ENCODE assay signal across 8 mouse cellular contexts in genomic region chr9:116218780-116219179, GRCm38 (mm10). TPM values are rescaled to one million over a fixed set of nuclear protein-coding genes. Genes with fewer than 3 reads are reported as not detected.
DNase-seq lines count a peak whose midpoint lies in the region; ATAC-seq and TF ChIP-seq lines count a peak whose summit lies in the region.

No protein-coding gene starts in this region.

- WGBS in forebrain, embryonic 15.5 days: 32% methylated on average over 4 of the region's 4 CpGs
- 29% methylated on average over 4 of the region's 4 CpGs for WGBS in hindbrain, embryonic 14.5 days
- 19% methylated on average over 4 of the region's 4 CpGs for WGBS in lung, postnatal 0 days
- 56% methylated on average over 4 of the region's 4 CpGs for WGBS in midbrain, embryonic 10.5 days

- peak; percentile 29 for DNase-seq in urinary bladder, postnatal 14 days (ENCODE audit: low spot score)
- DNase-seq in urinary bladder, postnatal 36 days (ENCODE audit: low spot score in 2 of 2): no peak
- DNase-seq in hindbrain, embryonic 14.5 days (ENCODE audit: low spot score): no peak
- DNase-seq in lung, postnatal 0 days (ENCODE audit: low spot score): peak; percentile 70
- DNase-seq in thymus, postnatal 25 days: peak; percentile 45
- DNase-seq in midbrain, embryonic 10.5 days (ENCODE audit: low spot score): no peak
- no peak for DNase-seq in ovary, postnatal 10 days (ENCODE audit: low spot score)

- peaks cover 6% of the 10 kb centered on the region; the same call in 1 of the 2 replicates for H3K4me1 ChIP-seq in forebrain, embryonic 15.5 days
- no peaks in the 10 kb centered on the region for H3K4me1 ChIP-seq in hindbrain, embryonic 14.5 days (replicated peaks; ENCODE audit: control insufficient read depth, insufficient read depth, low read length)
- H3K4me1 ChIP-seq in lung, postnatal 0 days (ENCODE audit: insufficient read depth, low read depth, low read length): peaks cover 11% of the 10 kb centered on the region; the same call in 1 of the 2 replicates
- H3K4me1 ChIP-seq in midbrain, embryonic 10.5 days: peaks cover 14% of the 10 kb centered on the region

- H3K27ac ChIP-seq in forebrain, embryonic 15.5 days (replicated peaks): 0 out of 2 replicates have a peak overlapping the region, but pooled peaks have one; percentile 34
- H3K27ac ChIP-seq in hindbrain, embryonic 14.5 days: no peak overlapping the region
- H3K27ac ChIP-seq in lung, postnatal 0 days (ENCODE audit: low read length): peak overlapping the region; percentile 52
- no peak overlapping the region; the same call in 1 of the 2 replicates for H3K27ac ChIP-seq in midbrain, embryonic 10.5 days (replicated peaks)

- peak; percentile 38; the same call in 1 of the 2 replicates for ATAC-seq in forebrain, embryonic 15.5 days (replicated peaks)
- peak; percentile 53; the same call in 1 of the 2 replicates for ATAC-seq in hindbrain, embryonic 14.5 days (ENCODE audit: low FRiP score)
- peak; percentile 45 for ATAC-seq in lung, postnatal 0 days

- H3K9me3 ChIP-seq in forebrain, embryonic 15.5 days: no peaks in the 10 kb centered on the region
- no peaks in the 10 kb centered on the region for H3K9me3 ChIP-seq in hindbrain, embryonic 14.5 days (ENCODE audit: control insufficient read depth, low read length)
- H3K9me3 ChIP-seq in lung, postnatal 0 days (ENCODE audit: low read length): no peaks in the 10 kb centered on the region
- no peaks in the 10 kb centered on the region for H3K9me3 ChIP-seq in midbrain, embryonic 10.5 days (replicated peaks)

- no peak for TF ChIP-seq CTCF in lung, postnatal 0 days (IDR thresholded peaks at IDR 0.05)

- H3K4me3 ChIP-seq in forebrain, embryonic 15.5 days: no peak overlapping the region
- no peak overlapping the region for H3K4me3 ChIP-seq in hindbrain, embryonic 14.5 days (replicated peaks; ENCODE audit: low read length)
- H3K4me3 ChIP-seq in lung, postnatal 0 days (ENCODE audit: low read depth, low read length): no peak overlapping the region
- no peak overlapping the region for H3K4me3 ChIP-seq in midbrain, embryonic 10.5 days

- H3K9ac ChIP-seq in forebrain, embryonic 15.5 days (replicated peaks): no peak overlapping the region
- H3K9ac ChIP-seq in hindbrain, embryonic 14.5 days: no peak overlapping the region
- no peak overlapping the region for H3K9ac ChIP-seq in lung, postnatal 0 days (replicated peaks; ENCODE audit: low read depth)

- H3K4me2 ChIP-seq in forebrain, embryonic 15.5 days (replicated peaks): no peak overlapping the region
- no peak overlapping the region for H3K4me2 ChIP-seq in hindbrain, embryonic 14.5 days (replicated peaks)
- H3K4me2 ChIP-seq in lung, postnatal 0 days (replicated peaks; ENCODE audit: low read depth, low read length): no peak overlapping the region

- TF ChIP-seq EP300 in lung, postnatal 0 days (IDR thresholded peaks at IDR 0.05): peak; percentile 32

- H3K27me3 ChIP-seq in forebrain, embryonic 15.5 days: no peaks in the 10 kb centered on the region
- no peaks in the 10 kb centered on the region for H3K27me3 ChIP-seq in hindbrain, embryonic 14.5 days (ENCODE audit: control insufficient read depth, insufficient read depth, low read length)
- no peaks in the 10 kb centered on the region for H3K27me3 ChIP-seq in lung, postnatal 0 days (replicated peaks; ENCODE audit: insufficient read depth, low read length)
- H3K27me3 ChIP-seq in midbrain, embryonic 10.5 days (ENCODE audit: low read depth, poor library complexity, severe bottlenecking): no peaks in the 10 kb centered on the region; the same call in 1 of the 2 replicates

- H3K36me3 ChIP-seq in forebrain, embryonic 15.5 days: no peaks in the 10 kb centered on the region
- no peaks in the 10 kb centered on the region for H3K36me3 ChIP-seq in hindbrain, embryonic 14.5 days (replicated peaks; ENCODE audit: control insufficient read depth, insufficient read depth)
- H3K36me3 ChIP-seq in lung, postnatal 0 days (ENCODE audit: insufficient read depth, low read length): no peaks in the 10 kb centered on the region
- H3K36me3 ChIP-seq in midbrain, embryonic 10.5 days: no peaks in the 10 kb centered on the region

RNA-seq across cellular contexts. Expression of gene Tgfbr2, which starts 43.6 kb away (rescaled TPM):
- polyA plus RNA-seq in forebrain, embryonic 15.5 days (2015; fragmentation: Nextera tagmentation; extraction: Ambion mirVana): 6.0 and 6.1 TPM in 2 replicates
- 10.9 and 11.4 TPM in 2 replicates for polyA plus RNA-seq in hindbrain, embryonic 14.5 days (2014; fragmentation: Nextera tagmentation; extraction: Ambion mirVana)
- 62.2 and 68.0 TPM in 2 replicates for polyA plus RNA-seq in lung, postnatal 0 days (2015; fragmentation: Nextera tagmentation; extraction: Ambion mirVana)
- polyA plus RNA-seq in midbrain, embryonic 10.5 days (2016; fragmentation: Nextera tagmentation; extraction: Ambion mirVana): 7.2 and 8.5 TPM in 2 replicates

Comparison
In these comparisons a context has a peak if more than half of its experiments do, and no peak if none do; other contexts are left out.
1. DNase-seq: peak in urinary bladder, postnatal 14 days (single experiment), lung, postnatal 0 days (single experiment) and thymus, postnatal 25 days (single experiment); none in urinary bladder, postnatal 36 days (0 of 2), hindbrain, embryonic 14.5 days (single experiment), midbrain, embryonic 10.5 days (single experiment) and ovary, postnatal 10 days (single experiment).
2. H3K27ac ChIP-seq: peak in forebrain, embryonic 15.5 days (single experiment) and lung, postnatal 0 days (single experiment); none in hindbrain, embryonic 14.5 days (single experiment) and midbrain, embryonic 10.5 days (single experiment).
3. Peak in every context shown above with its lines, with median percentiles within 50 percentile points of each other: ATAC-seq.